Mouse (Mus musculus) hindbrain, embryonic 14.5 days (tissue): Measurements from ENCODE around the gene Ly6g6d. TPM values are rescaled to one million over a fixed set of nuclear protein-coding genes. Genes with fewer than 3 reads are reported as not detected.

Source experiments
- ATAC-seq: fragments of 200-750 bp; cut with Nextera tagmentation; 2 replicates; pipeline ENCODE4 v1.8.0; 2017; ENCODE audit warnings: moderate number of reproducible peaks, mild to moderate bottlenecking, moderate TSS enrichment, moderate library complexity; ENCODE audit not compliant: low FRiP score
- DNase-seq: peaks from one replicate; pipeline ENCODE4 v3.0.0-alpha.2; 2015; ENCODE audit warnings: low spot score
- H3K27ac ChIP-seq: fragments of 300-500 bp; sonication (generic); 2 replicates; pipeline ENCODE4 v1.5.1; 2014; ENCODE audit warnings: mild to moderate bottlenecking, moderate library complexity
- H3K27me3 ChIP-seq: fragments of 300-500 bp; sonication (generic); 2 replicates; pipeline ENCODE4 v1.6.1; 2014; ENCODE audit warnings: mild to moderate bottlenecking, low read length, mixed read lengths; ENCODE audit not compliant: control insufficient read depth, insufficient read depth
- H3K36me3 ChIP-seq: fragments of 300-500 bp; sonication (generic); replicated peaks from 2 replicates; pipeline ENCODE4 v1.6.1; 2014; ENCODE audit not compliant: control insufficient read depth, insufficient read depth
- H3K4me1 ChIP-seq: fragments of 300-500 bp; sonication (generic); replicated peaks from 2 replicates; pipeline ENCODE4 v1.6.1; 2014; ENCODE audit warnings: antibody characterized with exemption, low read length, mixed read lengths; ENCODE audit not compliant: control insufficient read depth, insufficient read depth
- H3K4me2 ChIP-seq: fragments of 300-500 bp; sonication (generic); replicated peaks from 2 replicates; pipeline ENCODE4 v1.6.1; 2014; ENCODE audit warnings: mild to moderate bottlenecking, moderate library complexity
- H3K4me3 ChIP-seq: fragments of 300-500 bp; sonication (generic); replicated peaks from 2 replicates; pipeline ENCODE4 v1.5.1; 2014; ENCODE audit warnings: mild to moderate bottlenecking, low read length
- H3K9ac ChIP-seq: fragments of 300-500 bp; sonication (generic); 2 replicates; pipeline ENCODE4 v1.6.1; 2014
- H3K9me3 ChIP-seq: fragments of 300-500 bp; sonication (generic); 2 replicates; pipeline ENCODE4 v1.6.1; 2016; ENCODE audit warnings: low read length; ENCODE audit not compliant: control insufficient read depth
- WGBS: fragments of 180-500 bp; shearing (Covaris S2); extraction: QIAGEN DNeasy Blood & Tissue Kit; methylation state at CpG from one replicate; pipeline ENCODE4 v1.1.7; 2014; 5-methylcytosine and 5-hydroxymethylcytosine counted together
- polyA plus RNA-seq: library from polyadenylated mRNA; unstranded; fragments of >200 nt; fragmentation: Nextera tagmentation; extraction: Ambion mirVana; gene quantifications from 2 replicates; pipeline ENCODE4 v1.2.1, GENCODE M21; 2014

The Ly6g6d gene
- polyA plus RNA-seq, 1 experiment from 2014 or later = 0.94 TPM

- ATAC-seq (no peak), DNase-seq (no peak)
- WGBS = 46% methylated on average over 10 of the region's 10 CpGs
- H3K9ac ChIP-seq = no peak overlapping the region
- H3K36me3 ChIP-seq = peaks cover 30% of the 10 kb centered on the region
- H3K4me2 ChIP-seq = peak overlapping the region; percentile 45
- no peak overlapping the region for H3K27ac ChIP-seq
- H3K4me3 ChIP-seq = no peak overlapping the region
- peaks cover 35% of the 10 kb centered on the region for H3K27me3 ChIP-seq
- peaks cover 18% of the 10 kb centered on the region for H3K4me1 ChIP-seq
- no peaks in the 10 kb centered on the region for H3K9me3 ChIP-seq
Observed at GRCm38 (mm10) chr17:35064378-35064877, 13.4 kb downstream of the Ly6g6d start.

- ATAC-seq = no peak
- H3K36me3 ChIP-seq = peaks cover 30% of the 10 kb centered on the region
- no peak for DNase-seq
- WGBS = 89% methylated on average over 3 of the region's 3 CpGs
- H3K27me3 ChIP-seq = peaks cover 35% of the 10 kb centered on the region
- H3K9ac ChIP-seq = no peak overlapping the region
- H3K4me3 ChIP-seq = no peak overlapping the region
- H3K4me2 ChIP-seq = no peak overlapping the region
- H3K4me1 ChIP-seq = peaks cover 18% of the 10 kb centered on the region
- no peaks in the 10 kb centered on the region for H3K9me3 ChIP-seq
- no peak overlapping the region for H3K27ac ChIP-seq
Observed at GRCm38 (mm10) chr17:35063466-35063865, 14.4 kb downstream of the Ly6g6d start.

- no peak overlapping the region for H3K9ac ChIP-seq
- peaks cover 25% of the 10 kb centered on the region for H3K27me3 ChIP-seq
- ATAC-seq (no peak), DNase-seq (no peak)
- peaks cover 30% of the 10 kb centered on the region for H3K36me3 ChIP-seq
- no peak overlapping the region for H3K27ac ChIP-seq
- no peaks in the 10 kb centered on the region for H3K9me3 ChIP-seq
- WGBS = 84% methylated on average over 8 of the region's 8 CpGs
- no peak overlapping the region for H3K4me3 ChIP-seq
- H3K4me2 ChIP-seq = no peak overlapping the region
- H3K4me1 ChIP-seq = peaks cover 18% of the 10 kb centered on the region
Observed at GRCm38 (mm10) chr17:35061299-35061698, 16.6 kb downstream of the Ly6g6d start.

GRCm38 (mm10) chr17:35060737-35061297 lies 17.0 kb downstream of the Ly6g6d start:
- no peak for ATAC-seq
- Histone ChIP-seq H3K9ac (peak overlapping the region; percentile 88), H3K4me2 (peak overlapping the region; percentile 66), H3K4me1 (peaks cover 18% of the 10 kb centered on the region), H3K27me3 (peaks cover 21% of the 10 kb centered on the region), H3K36me3 (peaks cover 35% of the 10 kb centered on the region), H3K27ac (no peak overlapping the region), H3K4me3 (peak overlapping the region; percentile 85), H3K9me3 (no peaks in the 10 kb centered on the region)
- DNase-seq = no peak
- 58% methylated on average over 22 of the region's 22 CpGs for WGBS

GRCm38 (mm10) chr17:35060071-35060470 lies 17.8 kb downstream of the Ly6g6d start:
- peak overlapping the region; percentile 88 for H3K9ac ChIP-seq
- ATAC-seq (peak; percentile 9; the same call in 1 of the 2 replicates), DNase-seq (no peak)
- H3K4me2 ChIP-seq = peak overlapping the region; percentile 66
- H3K9me3 ChIP-seq = no peaks in the 10 kb centered on the region
- peak overlapping the region; percentile 85 for H3K4me3 ChIP-seq
- H3K36me3 ChIP-seq = peaks cover 38% of the 10 kb centered on the region
- no peak overlapping the region for H3K27ac ChIP-seq
- 25% methylated on average over 14 of the region's 14 CpGs for WGBS
- H3K4me1 ChIP-seq = peaks cover 15% of the 10 kb centered on the region
- H3K27me3 ChIP-seq = peaks cover 14% of the 10 kb centered on the region

GRCm38 (mm10) chr17:35058911-35059892 lies 18.7 kb downstream of the Ly6g6d start, which contains the start of gene Ddah2:
TSS of gene Ddah2 (plus strand) at chr17:35059035.
- Histone ChIP-seq H3K9ac (peak within 1 kb of the TSS; percentile 88), H3K4me1 (peaks cover 13% of the 10 kb centered on the region), H3K27me3 (peaks cover 6% of the 10 kb centered on the region), H3K4me2 (peak within 1 kb of the TSS; percentile 66), H3K9me3 (no peaks in the 10 kb centered on the region), H3K4me3 (peak within 1 kb of the TSS; percentile 85), H3K27ac (peak within 1 kb of the TSS; percentile 88), H3K36me3 (peaks cover 40% of the 10 kb centered on the region)
- under 1% methylated on average over 56 of the region's 57 CpGs for WGBS
- ATAC-seq (peak; percentile 92), DNase-seq (peak; percentile 85)

GRCm38 (mm10) chr17:35058316-35058715 lies 19.5 kb downstream of the Ly6g6d start:
- H3K4me3 ChIP-seq = peak overlapping the region; percentile 85
- no peaks in the 10 kb centered on the region; the same call in 1 of the 2 replicates for H3K27me3 ChIP-seq
- H3K27ac ChIP-seq = 0 out of 2 replicates have a peak overlapping the region, but pooled peaks have one; percentile 88
- DNase-seq (no peak), ATAC-seq (peak; percentile 1; the same call in 1 of the 2 replicates)
- peak overlapping the region; percentile 88 for H3K9ac ChIP-seq
- H3K9me3 ChIP-seq = no peaks in the 10 kb centered on the region
- H3K4me2 ChIP-seq = peak overlapping the region; percentile 66
- H3K36me3 ChIP-seq = peaks cover 40% of the 10 kb centered on the region
- 70% methylated on average over 9 of the region's 9 CpGs for WGBS
- H3K4me1 ChIP-seq = peaks cover 13% of the 10 kb centered on the region

GRCm38 (mm10) chr17:35057090-35057489 lies 20.8 kb downstream of the Ly6g6d start:
- no peak for DNase-seq
- Histone ChIP-seq H3K9me3 (no peaks in the 10 kb centered on the region), H3K4me1 (peaks cover 13% of the 10 kb centered on the region), H3K9ac (no peak overlapping the region), H3K4me3 (no peak overlapping the region), H3K4me2 (no peak overlapping the region), H3K27ac (no peak overlapping the region), H3K36me3 (peaks cover 33% of the 10 kb centered on the region), H3K27me3 (no peaks in the 10 kb centered on the region)
- no peak for ATAC-seq
- 82% methylated on average over 3 of the region's 3 CpGs for WGBS
